Mouse (Mus musculus) liver, adult 2 months (tissue): ENCODE results near the gene Mlh3.

Experiments used
- CTCF ChIP-seq: fragments of 200-500 bp; IDR thresholded peaks from 2 replicates; pipeline ENCODE4 v1.5.1; 2011; ENCODE audit warnings: low read depth, low read length, control low read depth
- POLR2A ChIP-seq: fragments of 200-500 bp; IDR thresholded peaks from 2 replicates; pipeline ENCODE4 v1.6.1; 2011; ENCODE audit warnings: low read length, control low read depth; ENCODE audit not compliant: insufficient read depth; ENCODE audit errors: extremely low read depth

- TF ChIP-seq CTCF (no peak), POLR2A (no peak)
These were observed 10.6 kb upstream of the Mlh3 start for GRCm38 (mm10) chr12:85280845-85281651.
